Mouse (Mus musculus) midbrain, postnatal 0 days (tissue): Measurements from ENCODE around the gene Adamts17. TPM values are rescaled to one million over a fixed set of nuclear protein-coding genes. Genes with fewer than 3 reads are reported as not detected.
A peak's percentile ranks its signal among the peaks of the same experiment; 100 is the strongest.

Source experiments
- ATAC-seq: fragments of 200-750 bp; cut with Nextera tagmentation; 2 replicates; pipeline ENCODE4 v1.8.0; 2017; ENCODE audit warnings: moderate number of reproducible peaks, mild to moderate bottlenecking, moderate TSS enrichment, moderate library complexity; ENCODE audit not compliant: low FRiP score
- DNase-seq: peaks from one replicate; pipeline ENCODE4 v3.0.0-alpha.2; 2015; ENCODE audit warnings: low spot score
- H3K27ac ChIP-seq: fragments of 300-500 bp; sonication (generic); 2 replicates; pipeline ENCODE4 v1.5.1; 2014; ENCODE audit warnings: low read depth, mild to moderate bottlenecking, low read length, mixed read lengths
- H3K27me3 ChIP-seq: fragments of 300-500 bp; sonication (generic); 2 replicates; pipeline ENCODE4 v1.6.1; 2014; ENCODE audit warnings: low read length, control low read depth, mixed read lengths; ENCODE audit not compliant: insufficient read depth
- H3K36me3 ChIP-seq: fragments of 300-500 bp; sonication (generic); 2 replicates; pipeline ENCODE4 v1.6.1; 2014; ENCODE audit warnings: low read length, control low read depth, mixed read lengths; ENCODE audit not compliant: insufficient read depth
- H3K4me1 ChIP-seq: fragments of 300-500 bp; sonication (generic); 2 replicates; pipeline ENCODE4 v1.6.1; 2014; ENCODE audit warnings: mild to moderate bottlenecking, control low read depth, antibody characterized with exemption, low read length, mixed read lengths; ENCODE audit not compliant: insufficient read depth
- H3K4me2 ChIP-seq: fragments of 300-500 bp; sonication (generic); 2 replicates; pipeline ENCODE4 v1.6.1; 2014; ENCODE audit warnings: low read depth, mild to moderate bottlenecking, low read length, mixed read lengths; ENCODE audit not compliant: poor library complexity, severe bottlenecking
- H3K4me3 ChIP-seq: fragments of 300-500 bp; sonication (generic); 2 replicates; pipeline ENCODE4 v1.5.1; 2014; ENCODE audit warnings: low read depth, mild to moderate bottlenecking, low read length, moderate library complexity
- H3K9ac ChIP-seq: fragments of 300-500 bp; sonication (generic); replicated peaks from 2 replicates; pipeline ENCODE4 v1.6.1; 2014; ENCODE audit warnings: mild to moderate bottlenecking, low read length, moderate library complexity, mixed read lengths; ENCODE audit not compliant: poor library complexity, severe bottlenecking
- H3K9me3 ChIP-seq: fragments of 300-500 bp; sonication (generic); 2 replicates; pipeline ENCODE4 v1.6.1; 2016; ENCODE audit warnings: low read length, control low read depth
- CTCF ChIP-seq: IDR thresholded peaks from 2 replicates; pipeline ENCODE4 v1.5.1; 2016; ENCODE audit warnings: antibody characterized with exemption, mild to moderate bottlenecking
- WGBS: fragments of 180-500 bp; shearing (Covaris S2); extraction: QIAGEN DNeasy Blood & Tissue Kit; methylation state at CpG from one replicate; pipeline ENCODE4 v1.1.7; 2014; 5-methylcytosine and 5-hydroxymethylcytosine counted together
- polyA plus RNA-seq: library from polyadenylated mRNA; unstranded; fragments of >200 nt; fragmentation: Nextera tagmentation; extraction: Ambion mirVana; gene quantifications from 2 replicates; pipeline ENCODE4 v1.2.1, GENCODE M21; 2015
- total RNA-seq: library from RNA; depleted of rRNA; stranded (reverse); fragments of >200 nt; gene quantifications from 2 replicates; pipeline ENCODE4 v1.2.3, GENCODE M21; 2014

Adamts17 gene
- total and polyA plus RNA-seq, 2 experiments from 2014 or later, result 3.2 to 13.0 TPM

DNA sequence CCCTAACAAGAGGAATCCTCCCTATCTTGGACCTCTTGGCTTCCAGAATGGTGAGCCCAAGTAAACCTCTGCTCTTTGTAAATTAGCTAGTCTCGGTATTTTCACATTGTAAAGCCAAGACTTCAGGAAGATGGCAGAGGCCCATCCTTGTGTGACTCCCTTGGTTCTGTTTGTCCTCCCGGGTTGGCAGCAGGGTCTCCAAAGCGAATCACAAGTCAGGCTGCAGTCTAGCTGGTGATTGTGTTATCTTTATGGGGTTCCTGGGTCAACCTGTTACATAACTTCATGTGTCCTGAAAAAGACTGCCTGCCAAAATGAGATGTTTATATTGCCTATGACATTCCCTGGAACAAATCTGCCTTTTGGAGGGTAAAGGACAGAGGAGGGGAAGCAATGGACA is 148.9 kb downstream of the Adamts17 start:
- Histone ChIP-seq H3K27me3 (no peaks in the 10 kb centered on the region), H3K36me3 (no peaks in the 10 kb centered on the region), H3K4me2 (no peak overlapping the region), H3K27ac (no peak overlapping the region), H3K4me3 (no peak overlapping the region), H3K9ac (no peak overlapping the region), H3K4me1 (no peaks in the 10 kb centered on the region), H3K9me3 (no peaks in the 10 kb centered on the region)
- ATAC-seq, result no peak
- 91% methylated on average over 3 of the region's 3 CpGs for WGBS
- no peak for DNase-seq
- TF ChIP-seq CTCF, result no peak

DNA sequence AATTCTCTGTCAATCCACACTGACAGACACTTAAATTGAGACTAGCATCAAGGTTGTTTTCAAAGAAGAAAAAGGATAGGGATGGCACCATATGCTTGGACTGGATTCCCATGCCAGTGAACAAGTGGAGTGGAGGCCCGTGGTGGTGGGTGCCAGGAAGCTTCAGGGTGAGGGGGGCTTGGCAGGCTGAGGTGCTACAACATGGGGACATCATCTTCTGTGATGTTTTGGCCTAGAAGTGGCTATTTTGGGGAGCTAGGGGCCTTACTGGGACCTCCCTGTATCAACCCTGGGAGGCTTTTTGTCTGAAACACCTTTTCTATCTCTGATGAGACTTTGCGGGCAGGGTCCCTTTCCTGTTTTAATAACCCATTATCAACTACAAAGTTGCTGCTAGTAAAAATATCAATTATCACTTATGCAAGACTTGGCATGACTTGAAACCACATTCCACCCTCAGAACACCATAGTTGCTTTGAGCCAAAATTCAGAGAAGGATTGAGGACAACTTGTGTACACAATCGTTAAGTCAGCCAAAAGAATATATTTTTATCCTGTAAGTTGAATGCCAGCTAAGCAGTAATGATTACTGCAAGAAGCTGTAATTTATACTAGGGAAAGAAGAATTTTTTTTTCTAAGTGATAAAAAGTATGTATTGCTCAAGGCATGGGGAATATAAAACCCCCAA is 150.0 kb downstream of the Adamts17 start:
- H3K27me3 ChIP-seq, result no peaks in the 10 kb centered on the region
- H3K9ac ChIP-seq, result no peak overlapping the region
- H3K36me3 ChIP-seq, result no peaks in the 10 kb centered on the region
- H3K4me3 ChIP-seq, result no peak overlapping the region
- no peaks in the 10 kb centered on the region for H3K4me1 ChIP-seq
- ATAC-seq (no peak), DNase-seq (no peak)
- no peaks in the 10 kb centered on the region for H3K9me3 ChIP-seq
- WGBS, result 88% methylated on average over 3 of the region's 3 CpGs
- H3K4me2 ChIP-seq, result no peak overlapping the region
- no peak overlapping the region for H3K27ac ChIP-seq
- TF ChIP-seq CTCF, result no peak

DNA sequence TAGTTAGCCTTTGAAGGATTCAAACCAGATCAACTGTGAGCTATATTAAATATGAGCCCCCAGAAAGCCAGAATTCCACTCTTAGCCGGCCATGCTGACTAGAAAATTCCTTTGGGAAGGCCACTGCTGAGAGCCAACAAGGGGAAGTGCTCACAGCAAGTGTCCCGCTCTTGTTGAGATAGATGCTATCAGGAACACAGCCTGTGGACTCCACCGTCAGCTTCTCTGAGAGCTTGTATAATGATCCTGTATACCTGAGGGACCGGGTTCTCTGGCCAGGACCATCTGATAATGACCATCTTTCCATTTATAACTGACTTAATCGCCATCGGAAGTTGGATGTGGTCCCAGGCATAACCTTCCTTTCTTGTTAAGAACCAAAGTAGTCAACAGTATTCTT is 159.3 kb downstream of the Adamts17 start:
- no peak for TF ChIP-seq CTCF
- Histone ChIP-seq H3K4me3 (no peak overlapping the region), H3K4me2 (no peak overlapping the region), H3K9ac (no peak overlapping the region), H3K4me1 (no peaks in the 10 kb centered on the region), H3K27me3 (no peaks in the 10 kb centered on the region), H3K36me3 (no peaks in the 10 kb centered on the region), H3K9me3 (no peaks in the 10 kb centered on the region), H3K27ac (no peak overlapping the region)
- DNase-seq (no peak), ATAC-seq (no peak)
- 89% methylated on average over 6 of the region's 6 CpGs for WGBS

GRCm38 (mm10) chr7:67003648-67004047 is 164.1 kb downstream of the Adamts17 start:
- Histone ChIP-seq H3K9me3 (no peaks in the 10 kb centered on the region), H3K27me3 (no peaks in the 10 kb centered on the region), H3K27ac (no peak overlapping the region), H3K36me3 (no peaks in the 10 kb centered on the region), H3K4me1 (no peaks in the 10 kb centered on the region), H3K4me3 (no peak overlapping the region), H3K9ac (no peak overlapping the region), H3K4me2 (no peak overlapping the region)
- TF ChIP-seq CTCF, result no peak
- ATAC-seq (no peak), DNase-seq (no peak)
- WGBS, result 58% methylated on average over 1 of the region's 1 CpGs

- H3K27me3 ChIP-seq, result no peaks in the 10 kb centered on the region
- no peak for TF ChIP-seq CTCF
- no peak overlapping the region for H3K4me3 ChIP-seq
- no peak overlapping the region for H3K4me2 ChIP-seq
- WGBS, result 93% methylated on average over 5 of the region's 5 CpGs
- no peaks in the 10 kb centered on the region for H3K4me1 ChIP-seq
- H3K27ac ChIP-seq, result no peak overlapping the region
- H3K9me3 ChIP-seq, result no peaks in the 10 kb centered on the region
- no peak overlapping the region for H3K9ac ChIP-seq
- ATAC-seq (no peak), DNase-seq (peak; percentile 9)
- no peaks in the 10 kb centered on the region for H3K36me3 ChIP-seq
These were observed 164.7 kb downstream of the Adamts17 start for GRCm38 (mm10) chr7:67004220-67004619.

GRCm38 (mm10) chr7:67009841-67010240 is 170.3 kb downstream of the Adamts17 start:
- WGBS, result 89% methylated on average over 5 of the region's 5 CpGs
- no peak for ATAC-seq
- Histone ChIP-seq H3K9ac (no peak overlapping the region), H3K4me1 (no peaks in the 10 kb centered on the region), H3K9me3 (no peaks in the 10 kb centered on the region), H3K36me3 (no peaks in the 10 kb centered on the region), H3K27ac (no peak overlapping the region), H3K4me3 (no peak overlapping the region), H3K4me2 (no peak overlapping the region), H3K27me3 (no peaks in the 10 kb centered on the region)
- DNase-seq, result no peak
- TF ChIP-seq CTCF, result no peak
